Mouse (Mus musculus) forebrain, postnatal 0 days (tissue): Measurements from ENCODE around the gene St3gal6. TPM values are rescaled to one million over a fixed set of nuclear protein-coding genes. Genes with fewer than 3 reads are reported as not detected.
A peak's percentile ranks its signal among the peaks of the same experiment; 100 is the strongest.

Experiments
- ATAC-seq: fragments of 200-750 bp; cut with Nextera tagmentation; 2 replicates; pipeline ENCODE4 v1.8.0; 2017; ENCODE audit warnings: mild to moderate bottlenecking, moderate library complexity
- DNase-seq: peaks from one replicate; pipeline ENCODE4 v3.0.0-alpha.2; 2015
- H3K27ac ChIP-seq: fragments of 300-500 bp; sonication (generic); 2 replicates; pipeline ENCODE4 v1.5.1; 2014; ENCODE audit warnings: low read depth, mild to moderate bottlenecking, antibody characterized with exemption, low read length, moderate library complexity, mixed read lengths
- H3K27me3 ChIP-seq: fragments of 300-500 bp; sonication (generic); 2 replicates; pipeline ENCODE4 v1.6.1; 2014; ENCODE audit warnings: mild to moderate bottlenecking, low read length, mixed read lengths; ENCODE audit not compliant: insufficient read depth
- H3K36me3 ChIP-seq: fragments of 300-500 bp; sonication (generic); 2 replicates; pipeline ENCODE4 v1.6.1; 2014; ENCODE audit warnings: mild to moderate bottlenecking, moderate library complexity; ENCODE audit not compliant: insufficient read depth
- H3K4me1 ChIP-seq: fragments of 300-500 bp; sonication (generic); 2 replicates; pipeline ENCODE4 v1.6.1; 2014; ENCODE audit warnings: antibody characterized with exemption; ENCODE audit not compliant: insufficient read depth
- H3K4me2 ChIP-seq: fragments of 300-500 bp; sonication (generic); 2 replicates; pipeline ENCODE4 v1.6.1; 2014; ENCODE audit warnings: low read depth, mild to moderate bottlenecking, moderate library complexity
- H3K4me3 ChIP-seq: fragments of 300-500 bp; sonication (generic); 2 replicates; pipeline ENCODE4 v1.5.1; 2014; ENCODE audit warnings: low read depth, low read length, mixed read lengths
- H3K9ac ChIP-seq: fragments of 300-500 bp; sonication (generic); 2 replicates; pipeline ENCODE4 v1.6.1; 2014; ENCODE audit warnings: mild to moderate bottlenecking
- H3K9me3 ChIP-seq: fragments of 300-500 bp; sonication (generic); 2 replicates; pipeline ENCODE4 v1.6.1; 2016; ENCODE audit warnings: low read length
- CTCF ChIP-seq: sonication (generic); IDR thresholded peaks from 2 replicates; pipeline ENCODE4 v1.5.1; 2016; ENCODE audit warnings: antibody characterized with exemption, control low read depth, low read depth
- WGBS: fragments of 180-500 bp; shearing (Covaris S2); extraction: QIAGEN DNeasy Blood & Tissue Kit; methylation state at CpG from one replicate; pipeline ENCODE4 v1.1.7; 2014; 5-methylcytosine and 5-hydroxymethylcytosine counted together
- polyA plus RNA-seq: library from polyadenylated mRNA; unstranded; fragments of >200 nt; fragmentation: Nextera tagmentation; extraction: Ambion mirVana; gene quantifications from 2 replicates; pipeline ENCODE4 v1.2.1, GENCODE M21; 2015
- total RNA-seq: library from RNA; depleted of rRNA; stranded (reverse); fragments of >200 nt; gene quantifications from 2 replicates; pipeline ENCODE4 v1.2.3, GENCODE M21; 2014

The St3gal6 gene
- total and polyA plus RNA-seq, 2 experiments from 2014 or later = 12.6 to 14.9 TPM

GRCm38 (mm10) chr16:58455118-58455517 is 68.9 kb downstream of the St3gal6 start:
- Histone ChIP-seq H3K9me3 (no peaks in the 10 kb centered on the region), H3K9ac (no peak overlapping the region), H3K27me3 (no peaks in the 10 kb centered on the region), H3K36me3 (peaks cover 33% of the 10 kb centered on the region), H3K27ac (no peak overlapping the region), H3K4me3 (no peak overlapping the region), H3K4me1 (no peaks in the 10 kb centered on the region), H3K4me2 (no peak overlapping the region)
- DNase-seq = no peak
- ATAC-seq = no peak
- no peak for TF ChIP-seq CTCF
- WGBS = 87% methylated on average over 5 of the region's 5 CpGs

DNA sequence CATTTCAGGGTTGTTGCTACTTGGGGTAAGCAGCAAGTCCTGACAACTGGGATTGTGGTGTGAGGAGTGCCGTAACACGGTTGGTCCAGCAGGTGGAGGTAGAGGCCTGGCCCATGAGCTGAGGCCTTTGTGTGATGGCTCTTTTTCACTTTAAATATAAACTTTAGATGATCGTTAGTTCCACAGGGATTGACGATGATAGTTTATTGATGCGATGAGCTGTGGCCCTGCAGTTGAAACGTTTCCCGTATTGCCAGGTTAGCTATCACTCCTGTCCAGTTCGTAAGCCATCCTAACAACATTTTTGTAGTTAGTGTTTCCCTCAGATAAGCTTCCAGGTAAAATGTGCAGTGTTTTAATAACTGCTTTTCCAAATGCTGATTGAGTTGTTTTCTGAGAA is 69.4 kb downstream of the St3gal6 start:
- no peak overlapping the region for H3K4me2 ChIP-seq
- H3K4me1 ChIP-seq = no peaks in the 10 kb centered on the region
- WGBS = 67% methylated on average over 8 of the region's 8 CpGs
- ATAC-seq = peak; percentile 58
- DNase-seq = peak; percentile 65
- no peaks in the 10 kb centered on the region for H3K9me3 ChIP-seq
- H3K9ac ChIP-seq = no peak overlapping the region
- H3K27me3 ChIP-seq = no peaks in the 10 kb centered on the region
- H3K4me3 ChIP-seq = no peak overlapping the region
- no peak overlapping the region for H3K27ac ChIP-seq
- TF ChIP-seq CTCF = peak; percentile 84
- H3K36me3 ChIP-seq = peaks cover 30% of the 10 kb centered on the region

GRCm38 (mm10) chr16:58453820-58454219 is 70.2 kb downstream of the St3gal6 start:
- H3K4me3 ChIP-seq = no peak overlapping the region
- H3K36me3 ChIP-seq = peaks cover 27% of the 10 kb centered on the region
- no peak for ATAC-seq
- no peaks in the 10 kb centered on the region for H3K27me3 ChIP-seq
- H3K27ac ChIP-seq = no peak overlapping the region
- no peak overlapping the region for H3K9ac ChIP-seq
- H3K4me2 ChIP-seq = no peak overlapping the region
- no peak for DNase-seq
- TF ChIP-seq CTCF = no peak
- H3K9me3 ChIP-seq = no peaks in the 10 kb centered on the region
- no peaks in the 10 kb centered on the region for H3K4me1 ChIP-seq

GRCm38 (mm10) chr16:58453138-58453537 is 70.9 kb downstream of the St3gal6 start:
- 71% methylated on average over 3 of the region's 3 CpGs for WGBS
- DNase-seq (no peak), ATAC-seq (no peak)

GRCm38 (mm10) chr16:58451647-58452046 is 72.4 kb downstream of the St3gal6 start:
- no peak overlapping the region for H3K27ac ChIP-seq
- H3K4me3 ChIP-seq = no peak overlapping the region
- no peaks in the 10 kb centered on the region for H3K27me3 ChIP-seq
- WGBS = 96% methylated on average over 5 of the region's 5 CpGs
- no peaks in the 10 kb centered on the region for H3K9me3 ChIP-seq
- TF ChIP-seq CTCF = peak; percentile 13; the same call in 1 of the 2 replicates
- H3K4me2 ChIP-seq = no peak overlapping the region
- H3K4me1 ChIP-seq = no peaks in the 10 kb centered on the region
- H3K9ac ChIP-seq = no peak overlapping the region
- DNase-seq (no peak), ATAC-seq (0 out of 2 replicates have a peak, but pooled peaks have one; percentile 25)
- peaks cover 18% of the 10 kb centered on the region for H3K36me3 ChIP-seq

More at GRCm38 (mm10) chr16:58453138-58453537, 70.9 kb downstream of the St3gal6 start:
- Histone ChIP-seq H3K27me3 (no peaks in the 10 kb centered on the region), H3K4me3 (no peak overlapping the region), H3K4me2 (no peak overlapping the region), H3K4me1 (no peaks in the 10 kb centered on the region), H3K27ac (no peak overlapping the region), H3K9me3 (no peaks in the 10 kb centered on the region), H3K9ac (no peak overlapping the region), H3K36me3 (peaks cover 27% of the 10 kb centered on the region)
- no peak for TF ChIP-seq CTCF

DNA sequence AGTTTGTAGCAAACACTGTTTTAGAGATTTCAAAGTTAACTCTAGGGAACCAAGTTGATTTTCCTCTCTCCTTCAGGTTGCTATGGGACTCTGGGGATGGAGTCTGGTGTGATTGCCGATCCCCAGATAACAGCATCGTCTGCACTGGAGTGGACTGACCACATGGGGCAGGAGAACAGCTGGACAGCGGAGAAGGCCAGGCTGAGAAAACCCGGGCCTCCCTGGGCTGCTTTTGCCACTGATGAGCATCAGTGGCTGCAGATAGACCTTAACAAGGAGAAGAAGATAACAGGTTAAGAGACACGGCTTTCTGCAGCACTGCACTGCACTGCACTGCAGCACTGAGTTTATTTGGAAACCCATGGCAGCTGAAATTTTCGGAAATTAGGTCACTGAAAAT is 73.4 kb downstream of the St3gal6 start:
- DNase-seq (no peak), ATAC-seq (no peak)
- TF ChIP-seq CTCF = no peak
- Histone ChIP-seq H3K4me3 (no peak overlapping the region), H3K4me1 (no peaks in the 10 kb centered on the region), H3K9ac (no peak overlapping the region), H3K4me2 (no peak overlapping the region), H3K27ac (no peak overlapping the region), H3K36me3 (peaks cover 18% of the 10 kb centered on the region), H3K27me3 (no peaks in the 10 kb centered on the region), H3K9me3 (no peaks in the 10 kb centered on the region)
- 75% methylated on average over 6 of the region's 6 CpGs for WGBS

GRCm38 (mm10) chr16:58449073-58449472 is 75.0 kb downstream of the St3gal6 start:
- TF ChIP-seq CTCF = no peak
- ATAC-seq = no peak

More at GRCm38 (mm10) chr16:58449073-58449472, 75.0 kb downstream of the St3gal6 start:
- no peak overlapping the region for H3K4me2 ChIP-seq
- H3K36me3 ChIP-seq = peaks cover 17% of the 10 kb centered on the region
- H3K27ac ChIP-seq = no peak overlapping the region
- DNase-seq = no peak
- no peaks in the 10 kb centered on the region for H3K9me3 ChIP-seq
- 87% methylated on average over 4 of the region's 4 CpGs for WGBS
- H3K27me3 ChIP-seq = no peaks in the 10 kb centered on the region
- H3K4me1 ChIP-seq = no peaks in the 10 kb centered on the region
- no peak overlapping the region for H3K4me3 ChIP-seq
- H3K9ac ChIP-seq = no peak overlapping the region
